Mouse (Mus musculus): ENCODE measurements around the gene Slc24a3. TPM values are rescaled to one million over a fixed set of nuclear protein-coding genes. Genes with fewer than 3 reads are reported as not detected.

The Slc24a3 gene
- total and polyA plus RNA-seq, 3 experiments = not detected

GRCm38 (mm10) chr2:145554722-145555252 lies 387.2 kb downstream of the Slc24a3 start:
- TF ChIP-seq ZMIZ1 (IDR thresholded peaks at IDR 0.05; ENCODE audit: low read depth, low read length) (no peak), NELFE (IDR thresholded peaks at IDR 0.05; ENCODE audit: low read depth, low read length) (no peak), CHD2 (IDR thresholded peaks at IDR 0.05; ENCODE audit: low read length) (no peak), POLR2AphosphoS5 (IDR thresholded peaks at IDR 0.05; ENCODE audit: borderline replicate concordance, low read depth, low read length) (no peak), KAT2A (conservative IDR thresholded peaks at IDR 0.05; ENCODE audit: low read depth, low read length) (no peak), ELF1 (IDR thresholded peaks at IDR 0.05; ENCODE audit: low read depth, low read length) (no peak), MAZ (IDR thresholded peaks at IDR 0.05; ENCODE audit: low read depth, low read length) (no peak), ZC3H11A (IDR thresholded peaks at IDR 0.05; ENCODE audit: low read depth, low read length) (no peak)
- no peaks in the 10 kb centered on the region for H3K27me3 ChIP-seq (ENCODE audit: control insufficient read depth in 1 of 2, insufficient read depth in 2 of 2, low read length in 2 of 2)
- DNase-seq (ENCODE audit: low read depth, low spot score) = no peak

GRCm38 (mm10) chr2:145555713-145556112 lies 388.2 kb downstream of the Slc24a3 start:
- Histone ChIP-seq H3K36me3 (ENCODE audit: control insufficient read depth in 1 of 2, insufficient read depth in 2 of 2, low read length in 2 of 2) (no peaks in the 10 kb centered on the region), H3K27ac (ENCODE audit: control insufficient read depth, low read depth, low read length) (no peak overlapping the region)

More at GRCm38 (mm10) chr2:145554722-145555252, 387.2 kb downstream of the Slc24a3 start:
- H3K27ac ChIP-seq (ENCODE audit: control insufficient read depth, low read depth, low read length) = no peak overlapping the region
- no peak overlapping the region for H3K4me3 ChIP-seq (ENCODE audit: control insufficient read depth in 1 of 2, insufficient read depth in 1 of 2, low read depth in 2 of 2, low read length in 2 of 2)
- no peak overlapping the region for H3K9ac ChIP-seq (ENCODE audit: control insufficient read depth, low read depth, low read length, poor library complexity, severe bottlenecking)
- no peaks in the 10 kb centered on the region for H3K4me1 ChIP-seq (ENCODE audit: control insufficient read depth in 1 of 2, insufficient read depth in 2 of 2, low read length in 2 of 2)
- H3K79me2 ChIP-seq (ENCODE audit: control insufficient read depth, insufficient read depth, low read length, poor library complexity) = no peaks in the 10 kb centered on the region
- no peaks in the 10 kb centered on the region for H3K36me3 ChIP-seq (ENCODE audit: control insufficient read depth in 1 of 2, insufficient read depth in 2 of 2, low read length in 2 of 2)
- H3K9me3 ChIP-seq (replicated peaks; ENCODE audit: insufficient read depth, low read length) = no peaks in the 10 kb centered on the region

More at GRCm38 (mm10) chr2:145555713-145556112, 388.2 kb downstream of the Slc24a3 start:
- no peak overlapping the region for H3K4me3 ChIP-seq (ENCODE audit: control insufficient read depth in 1 of 2, insufficient read depth in 1 of 2, low read depth in 2 of 2, low read length in 2 of 2)
- TF ChIP-seq CHD2 (IDR thresholded peaks at IDR 0.05; ENCODE audit: low read length) (no peak), CHD1 (IDR thresholded peaks at IDR 0.05; ENCODE audit: low read depth, low read length) (no peak), POLR2AphosphoS5 (IDR thresholded peaks at IDR 0.05; ENCODE audit: borderline replicate concordance, low read depth, low read length) (no peak), ZMIZ1 (IDR thresholded peaks at IDR 0.05; ENCODE audit: low read depth, low read length) (no peak), POLR2AphosphoS2 (IDR thresholded peaks at IDR 0.05; ENCODE audit: low read length) (no peak), MYB (IDR thresholded peaks at IDR 0.05; ENCODE audit: low read depth, low read length) (no peak), RAD21 (IDR thresholded peaks at IDR 0.05; ENCODE audit: low read depth, low read length) (no peak), EP300 (IDR thresholded peaks at IDR 0.05; ENCODE audit: low read depth in 1 of 2, low read length in 2 of 2) (no peak), SIN3A (IDR thresholded peaks at IDR 0.05; ENCODE audit: low read length) (no peak), MAX (IDR thresholded peaks at IDR 0.05; ENCODE audit: low read length) (no peak), MYC (IDR thresholded peaks at IDR 0.05; ENCODE audit: low read depth, low read length) (no peak), USF1 (IDR thresholded peaks at IDR 0.05; ENCODE audit: low read depth, low read length) (no peak), MAFK (IDR thresholded peaks at IDR 0.05; ENCODE audit: borderline replicate concordance, low read depth, low read length) (no peak), MAZ (IDR thresholded peaks at IDR 0.05; ENCODE audit: low read depth, low read length) (no peak), ETS1 (IDR thresholded peaks at IDR 0.05; ENCODE audit: low read depth, low read length) (no peak), ZNF384 (IDR thresholded peaks at IDR 0.05; ENCODE audit: low read depth, low read length) (no peak), ZKSCAN1 (IDR thresholded peaks at IDR 0.05; ENCODE audit: low read depth, low read length) (no peak), E2F4 (IDR thresholded peaks at IDR 0.05; ENCODE audit: borderline replicate concordance, low read depth, low read length) (no peak)
- no peaks in the 10 kb centered on the region for H3K4me1 ChIP-seq (ENCODE audit: control insufficient read depth in 1 of 2, insufficient read depth in 2 of 2, low read length in 2 of 2)
- no peaks in the 10 kb centered on the region for H3K9me3 ChIP-seq (replicated peaks; ENCODE audit: insufficient read depth, low read length)
- no peak overlapping the region for H3K9ac ChIP-seq (ENCODE audit: control insufficient read depth, low read depth, low read length, poor library complexity, severe bottlenecking)
- DNase-seq (ENCODE audit: low read depth, low spot score) = no peak
- no peaks in the 10 kb centered on the region for H3K27me3 ChIP-seq (ENCODE audit: control insufficient read depth in 1 of 2, insufficient read depth in 2 of 2, low read length in 2 of 2)
- H3K79me2 ChIP-seq (ENCODE audit: control insufficient read depth, insufficient read depth, low read length, poor library complexity) = no peaks in the 10 kb centered on the region
